Mouse (Mus musculus) limb, embryonic 15.5 days (tissue): ENCODE measurements around the gene Wnt2b. TPM values are rescaled to one million over a fixed set of nuclear protein-coding genes. Genes with fewer than 3 reads are reported as not detected.
A peak's percentile ranks its signal among the peaks of the same experiment; 100 is the strongest.

Experiments
- ATAC-seq: fragments of 200-750 bp; cut with Nextera tagmentation; 2 replicates; pipeline ENCODE4 v1.8.0; 2017; ENCODE audit warnings: low read depth, moderate TSS enrichment; ENCODE audit not compliant: insufficient number of reproducible peaks, low FRiP score, low TSS enrichment
- H3K27ac ChIP-seq: fragments of 300-500 bp; sonication (generic); 2 replicates; pipeline ENCODE4 v1.5.1; 2015; ENCODE audit warnings: moderate library complexity, mild to moderate bottlenecking, inconsistent platforms
- H3K27me3 ChIP-seq: fragments of 300-500 bp; sonication (generic); 2 replicates; pipeline ENCODE4 v1.6.1; 2015; ENCODE audit warnings: inconsistent platforms
- H3K36me3 ChIP-seq: fragments of 300-500 bp; sonication (generic); 2 replicates; pipeline ENCODE4 v1.6.1; 2015; ENCODE audit warnings: inconsistent platforms
- H3K4me1 ChIP-seq: fragments of 300-500 bp; sonication (generic); 2 replicates; pipeline ENCODE4 v1.6.1; 2015; ENCODE audit warnings: inconsistent platforms
- H3K4me2 ChIP-seq: fragments of 300-500 bp; sonication (generic); 2 replicates; pipeline ENCODE4 v1.6.1; 2015; ENCODE audit warnings: mild to moderate bottlenecking, inconsistent platforms
- H3K4me3 ChIP-seq: fragments of 300-500 bp; sonication (generic); 2 replicates; pipeline ENCODE4 v1.5.1; 2015; ENCODE audit warnings: mild to moderate bottlenecking, inconsistent platforms
- H3K9ac ChIP-seq: fragments of 300-500 bp; sonication (generic); 2 replicates; pipeline ENCODE4 v1.6.1; 2015; ENCODE audit warnings: inconsistent platforms
- H3K9me3 ChIP-seq: fragments of 300-500 bp; sonication (generic); 2 replicates; pipeline ENCODE4 v1.6.1; 2016; ENCODE audit warnings: inconsistent platforms
- WGBS: fragments of 180-500 bp; shearing (Covaris S2); methylation state at CpG from one replicate; pipeline ENCODE4 v1.1.7; 2015; 5-methylcytosine and 5-hydroxymethylcytosine counted together
- polyA plus RNA-seq: library from polyadenylated mRNA; unstranded; fragments of >200 nt; fragmentation: Nextera tagmentation; extraction: Ambion mirVana; gene quantifications from 2 replicates; pipeline ENCODE4 v1.2.1, GENCODE M21; 2015

Gene Wnt2b
- polyA plus RNA-seq, 1 experiment from 2014 or later: 1.7 TPM

- WGBS: 25% methylated on average over 6 of the region's 6 CpGs
- H3K9me3 ChIP-seq: no peaks in the 10 kb centered on the region
- H3K4me1 ChIP-seq: peaks cover 11% of the 10 kb centered on the region; the same call in 1 of the 2 replicates
- no peak for ATAC-seq
- no peaks in the 10 kb centered on the region for H3K27me3 ChIP-seq
- H3K36me3 ChIP-seq: peaks cover 25% of the 10 kb centered on the region
- 0 out of 2 replicates have a peak overlapping the region, but pooled peaks have one; percentile 5 for H3K27ac ChIP-seq
- H3K4me3 ChIP-seq: no peak overlapping the region
- H3K9ac ChIP-seq: no peak overlapping the region
- no peak overlapping the region for H3K4me2 ChIP-seq
Observed at GRCm38 (mm10) chr3:104940691-104941090, 21.0 kb downstream of the Wnt2b start.

- Histone ChIP-seq H3K9me3 (no peaks in the 10 kb centered on the region), H3K9ac (no peak overlapping the region), H3K27me3 (no peaks in the 10 kb centered on the region), H3K4me1 (peaks cover 8% of the 10 kb centered on the region; the same call in 1 of the 2 replicates), H3K4me2 (no peak overlapping the region), H3K36me3 (peaks cover 37% of the 10 kb centered on the region), H3K4me3 (no peak overlapping the region), H3K27ac (no peak overlapping the region)
- ATAC-seq: no peak
- 36% methylated on average over 4 of the region's 4 CpGs for WGBS
Observed at GRCm38 (mm10) chr3:104938327-104938726, 23.4 kb downstream of the Wnt2b start.

GRCm38 (mm10) chr3:104937728-104938305, 23.9 kb downstream of the Wnt2b start:
- H3K27me3 ChIP-seq: no peaks in the 10 kb centered on the region
- H3K4me1 ChIP-seq: peaks cover 3% of the 10 kb centered on the region; the same call in 1 of the 2 replicates
- H3K27ac ChIP-seq: no peak overlapping the region
- H3K9ac ChIP-seq: no peak overlapping the region
- ATAC-seq: no peak
- no peak overlapping the region for H3K4me3 ChIP-seq
- no peak overlapping the region for H3K4me2 ChIP-seq
- 84% methylated on average over 2 of the region's 2 CpGs for WGBS
- peaks cover 34% of the 10 kb centered on the region for H3K36me3 ChIP-seq
- no peaks in the 10 kb centered on the region for H3K9me3 ChIP-seq

- no peak for ATAC-seq
- Histone ChIP-seq H3K36me3 (peaks cover 32% of the 10 kb centered on the region), H3K9ac (no peak overlapping the region), H3K9me3 (no peaks in the 10 kb centered on the region), H3K27me3 (no peaks in the 10 kb centered on the region), H3K27ac (no peak overlapping the region), H3K4me1 (no peaks in the 10 kb centered on the region), H3K4me2 (no peak overlapping the region), H3K4me3 (no peak overlapping the region)
- WGBS: 92% methylated on average over 6 of the region's 6 CpGs
Observed at GRCm38 (mm10) chr3:104929385-104929784, 32.3 kb downstream of the Wnt2b start.

- Histone ChIP-seq H3K4me3 (no peak overlapping the region), H3K9ac (no peak overlapping the region), H3K36me3 (peaks cover 24% of the 10 kb centered on the region), H3K27me3 (no peaks in the 10 kb centered on the region), H3K9me3 (no peaks in the 10 kb centered on the region), H3K4me1 (no peaks in the 10 kb centered on the region), H3K27ac (no peak overlapping the region), H3K4me2 (no peak overlapping the region)
- ATAC-seq: no peak
- 44% methylated on average over 3 of the region's 3 CpGs for WGBS
Observed at GRCm38 (mm10) chr3:104914986-104915385, 46.7 kb downstream of the Wnt2b start.

GRCm38 (mm10) chr3:104909195-104909594, 52.5 kb downstream of the Wnt2b start:
- 90% methylated on average over 6 of the region's 6 CpGs for WGBS
- Histone ChIP-seq H3K4me3 (no peak overlapping the region), H3K36me3 (peaks cover 29% of the 10 kb centered on the region), H3K9me3 (no peaks in the 10 kb centered on the region), H3K27ac (no peak overlapping the region), H3K4me2 (no peak overlapping the region), H3K27me3 (no peaks in the 10 kb centered on the region), H3K4me1 (no peaks in the 10 kb centered on the region), H3K9ac (no peak overlapping the region)
- ATAC-seq: no peak

- ATAC-seq: no peak
- no peak overlapping the region for H3K4me2 ChIP-seq
- H3K36me3 ChIP-seq: peaks cover 29% of the 10 kb centered on the region
- H3K9me3 ChIP-seq: no peaks in the 10 kb centered on the region
- H3K9ac ChIP-seq: no peak overlapping the region
- 83% methylated on average over 3 of the region's 3 CpGs for WGBS
- no peak overlapping the region for H3K4me3 ChIP-seq
- no peaks in the 10 kb centered on the region for H3K27me3 ChIP-seq
- H3K4me1 ChIP-seq: no peaks in the 10 kb centered on the region
- no peak overlapping the region for H3K27ac ChIP-seq
Observed at GRCm38 (mm10) chr3:104906007-104906406, 55.7 kb downstream of the Wnt2b start.

- H3K4me2 ChIP-seq: no peak overlapping the region
- 86% methylated on average over 4 of the region's 4 CpGs for WGBS
- H3K36me3 ChIP-seq: peaks cover 23% of the 10 kb centered on the region
- H3K27me3 ChIP-seq: no peaks in the 10 kb centered on the region
- H3K27ac ChIP-seq: no peak overlapping the region
- ATAC-seq: no peak
- no peak overlapping the region for H3K4me3 ChIP-seq
- no peak overlapping the region for H3K9ac ChIP-seq
- no peaks in the 10 kb centered on the region for H3K4me1 ChIP-seq
- H3K9me3 ChIP-seq: no peaks in the 10 kb centered on the region
Observed at GRCm38 (mm10) chr3:104905389-104905788, 56.3 kb downstream of the Wnt2b start.

- H3K27me3 ChIP-seq: no peaks in the 10 kb centered on the region
- H3K36me3 ChIP-seq: peaks cover 41% of the 10 kb centered on the region
- no peak overlapping the region for H3K4me3 ChIP-seq
- H3K9me3 ChIP-seq: no peaks in the 10 kb centered on the region
- WGBS: 88% methylated on average over 4 of the region's 4 CpGs
- no peak overlapping the region for H3K9ac ChIP-seq
- H3K4me2 ChIP-seq: no peak overlapping the region
- H3K4me1 ChIP-seq: no peaks in the 10 kb centered on the region
- no peak for ATAC-seq
- H3K27ac ChIP-seq: no peak overlapping the region
Observed at GRCm38 (mm10) chr3:104901154-104901553, 60.6 kb downstream of the Wnt2b start.

- 72% methylated on average over 3 of the region's 3 CpGs for WGBS
Observed at GRCm38 (mm10) chr3:104896141-104896540, 65.6 kb downstream of the Wnt2b start.

More at GRCm38 (mm10) chr3:104896141-104896540, 65.6 kb downstream of the Wnt2b start:
- no peak overlapping the region for H3K4me3 ChIP-seq
- no peaks in the 10 kb centered on the region for H3K4me1 ChIP-seq
- no peak for ATAC-seq
- H3K4me2 ChIP-seq: no peak overlapping the region
- peaks cover 50% of the 10 kb centered on the region for H3K36me3 ChIP-seq
- H3K27me3 ChIP-seq: no peaks in the 10 kb centered on the region
- H3K27ac ChIP-seq: no peak overlapping the region
- no peaks in the 10 kb centered on the region for H3K9me3 ChIP-seq
- H3K9ac ChIP-seq: no peak overlapping the region
